Mouse (Mus musculus) ES-Bruce4 (cell line): ENCODE measurements around the gene Ctrl.

Experiments
- CTCF ChIP-seq: IDR thresholded peaks from one replicate; pipeline ENCODE4 v1.8.1; 2011; ENCODE audit warnings: low read depth, low read length
- EP300 ChIP-seq: IDR thresholded peaks from 2 replicates; pipeline ENCODE4 v1.6.1; 2011; ENCODE audit warnings: low read depth, low read length; ENCODE audit not compliant: insufficient read depth
- POLR2A ChIP-seq: IDR thresholded peaks from one replicate; pipeline ENCODE4 v1.8.1; 2011; ENCODE audit warnings: low read length; ENCODE audit not compliant: insufficient read depth

DNA sequence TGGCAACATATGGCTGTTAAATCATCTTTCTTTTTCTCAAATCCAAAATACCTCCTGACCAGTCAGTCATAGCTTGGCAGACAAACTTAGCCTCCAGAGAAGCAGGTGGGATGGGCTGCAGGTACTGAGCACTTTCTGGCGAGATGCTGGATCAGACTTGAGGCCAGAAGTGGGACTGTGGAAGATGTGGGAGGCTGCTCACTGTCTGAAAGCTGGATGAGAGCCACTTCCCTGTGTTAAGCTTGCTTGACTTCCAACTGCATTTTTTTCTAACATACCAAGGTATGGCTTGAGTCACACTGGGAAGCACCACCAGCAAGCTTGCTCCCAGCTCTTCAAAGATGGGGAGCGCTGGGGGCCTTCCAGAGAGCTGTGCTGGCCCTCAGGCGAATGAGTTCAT, 8.5 kb downstream of the Ctrl start:
- no peak for TF ChIP-seq CTCF
- no peak for TF ChIP-seq POLR2A
- no peak for TF ChIP-seq EP300
